Mouse (Mus musculus): ENCODE data around the gene Loxl4. TPM values are rescaled to one million over a fixed set of nuclear protein-coding genes. Genes with fewer than 3 reads are reported as not detected.

Gene Loxl4
- polyA plus RNA-seq, 1 experiment from 2014 or later: 0.29 TPM

GRCm38 (mm10) chr19:42628068-42628467, 15.5 kb upstream of the Loxl4 start:
- no peak overlapping the region for H3K27ac ChIP-seq (ENCODE audit: low read length)
- no peak overlapping the region for H3K4me3 ChIP-seq (ENCODE audit: low read length)
- no peak for ATAC-seq (replicated peaks; ENCODE audit: extremely low read depth, insufficient read depth, low FRiP score)
- H3K27me3 ChIP-seq (ENCODE audit: control insufficient read depth, insufficient read depth, low read length): no peaks in the 10 kb centered on the region; the same call in 1 of the 2 replicates
- 0 out of 2 replicates have a peak, but pooled peaks cover 2% of the 10 kb centered on the region for H3K4me1 ChIP-seq (ENCODE audit: control insufficient read depth, insufficient read depth, low read length)
- 74% methylated on average over 6 of the region's 6 CpGs for WGBS
- H3K36me3 ChIP-seq (ENCODE audit: control insufficient read depth, insufficient read depth): no peaks in the 10 kb centered on the region
- H3K9me3 ChIP-seq (replicated peaks; ENCODE audit: control insufficient read depth, low read length): no peaks in the 10 kb centered on the region
- H3K9ac ChIP-seq (ENCODE audit: low read length): no peak overlapping the region
- no peak overlapping the region for H3K4me2 ChIP-seq (ENCODE audit: low read depth, low read length)

- WGBS: 55% methylated on average over 7 of the region's 7 CpGs
- H3K4me1 ChIP-seq (ENCODE audit: control insufficient read depth, insufficient read depth, low read length): peaks cover 9% of the 10 kb centered on the region
- H3K4me2 ChIP-seq (ENCODE audit: low read depth, low read length): no peak overlapping the region
- ATAC-seq (replicated peaks; ENCODE audit: extremely low read depth, insufficient read depth, low FRiP score): no peak
- H3K4me3 ChIP-seq (ENCODE audit: low read length): no peak overlapping the region
- H3K27me3 ChIP-seq (ENCODE audit: control insufficient read depth, insufficient read depth, low read length): peaks cover 12% of the 10 kb centered on the region
- no peaks in the 10 kb centered on the region for H3K9me3 ChIP-seq (replicated peaks; ENCODE audit: control insufficient read depth, low read length)
- H3K9ac ChIP-seq (ENCODE audit: low read length): no peak overlapping the region
- H3K36me3 ChIP-seq (ENCODE audit: control insufficient read depth, insufficient read depth): no peaks in the 10 kb centered on the region
- H3K27ac ChIP-seq (ENCODE audit: low read length): no peak overlapping the region
These were observed 1.1 kb upstream of the Loxl4 start for GRCm38 (mm10) chr19:42613647-42614225.

GRCm38 (mm10) chr19:42613116-42613515, 503 bp upstream of the Loxl4 start:
- ATAC-seq (replicated peaks; ENCODE audit: extremely low read depth, insufficient read depth, low FRiP score): no peak
- no peaks in the 10 kb centered on the region for H3K36me3 ChIP-seq (ENCODE audit: control insufficient read depth, insufficient read depth)
- WGBS: 25% methylated on average over 7 of the region's 7 CpGs
- peaks cover 9% of the 10 kb centered on the region for H3K4me1 ChIP-seq (ENCODE audit: control insufficient read depth, insufficient read depth, low read length)
- no peak overlapping the region; the same call in 1 of the 2 replicates for H3K9ac ChIP-seq (ENCODE audit: low read length)
- H3K4me2 ChIP-seq (ENCODE audit: low read depth, low read length): peak overlapping the region; percentile 72
- H3K4me3 ChIP-seq (ENCODE audit: low read length): peak overlapping the region; percentile 48
- peaks cover 12% of the 10 kb centered on the region for H3K27me3 ChIP-seq (ENCODE audit: control insufficient read depth, insufficient read depth, low read length)
- no peaks in the 10 kb centered on the region for H3K9me3 ChIP-seq (replicated peaks; ENCODE audit: control insufficient read depth, low read length)
- H3K27ac ChIP-seq (ENCODE audit: low read length): no peak overlapping the region

- Histone ChIP-seq H3K4me1 (ENCODE audit: control insufficient read depth, insufficient read depth, low read length) (peaks cover 9% of the 10 kb centered on the region), H3K9me3 (replicated peaks; ENCODE audit: control insufficient read depth, low read length) (no peaks in the 10 kb centered on the region), H3K27me3 (ENCODE audit: control insufficient read depth, insufficient read depth, low read length) (peaks cover 12% of the 10 kb centered on the region), H3K9ac (ENCODE audit: low read length) (no peak overlapping the region), H3K4me2 (ENCODE audit: low read depth, low read length) (no peak overlapping the region), H3K27ac (ENCODE audit: low read length) (no peak overlapping the region), H3K4me3 (ENCODE audit: low read length) (no peak overlapping the region), H3K36me3 (ENCODE audit: control insufficient read depth, insufficient read depth) (no peaks in the 10 kb centered on the region)
- WGBS: 69% methylated on average over 4 of the region's 4 CpGs
- no peak for ATAC-seq (replicated peaks; ENCODE audit: extremely low read depth, insufficient read depth, low FRiP score)
These were observed 867 bp downstream of the Loxl4 start for GRCm38 (mm10) chr19:42611746-42612145.

- Histone ChIP-seq H3K27me3 (ENCODE audit: control insufficient read depth, insufficient read depth, low read length) (peaks cover 12% of the 10 kb centered on the region), H3K9me3 (replicated peaks; ENCODE audit: control insufficient read depth, low read length) (no peaks in the 10 kb centered on the region), H3K4me2 (ENCODE audit: low read depth, low read length) (no peak overlapping the region), H3K4me3 (ENCODE audit: low read length) (no peak overlapping the region), H3K4me1 (ENCODE audit: control insufficient read depth, insufficient read depth, low read length) (peaks cover 9% of the 10 kb centered on the region), H3K9ac (ENCODE audit: low read length) (no peak overlapping the region), H3K36me3 (ENCODE audit: control insufficient read depth, insufficient read depth) (no peaks in the 10 kb centered on the region), H3K27ac (ENCODE audit: low read length) (no peak overlapping the region)
- ATAC-seq (replicated peaks; ENCODE audit: extremely low read depth, insufficient read depth, low FRiP score): no peak
- WGBS: 86% methylated on average over 3 of the region's 3 CpGs
These were observed 2.9 kb downstream of the Loxl4 start for GRCm38 (mm10) chr19:42609716-42610115.

- H3K9ac ChIP-seq (ENCODE audit: low read length): no peak overlapping the region
- no peak for ATAC-seq (replicated peaks; ENCODE audit: extremely low read depth, insufficient read depth, low FRiP score)
- no peaks in the 10 kb centered on the region for H3K36me3 ChIP-seq (ENCODE audit: control insufficient read depth, insufficient read depth)
- no peaks in the 10 kb centered on the region for H3K9me3 ChIP-seq (replicated peaks; ENCODE audit: control insufficient read depth, low read length)
- no peak overlapping the region for H3K4me2 ChIP-seq (ENCODE audit: low read depth, low read length)
- H3K27me3 ChIP-seq (ENCODE audit: control insufficient read depth, insufficient read depth, low read length): peaks cover 8% of the 10 kb centered on the region
- 86% methylated on average over 5 of the region's 5 CpGs for WGBS
- no peak overlapping the region for H3K27ac ChIP-seq (ENCODE audit: low read length)
- H3K4me1 ChIP-seq (ENCODE audit: control insufficient read depth, insufficient read depth, low read length): peaks cover 1% of the 10 kb centered on the region; the same call in 1 of the 2 replicates
- no peak overlapping the region for H3K4me3 ChIP-seq (ENCODE audit: low read length)
These were observed 4.5 kb downstream of the Loxl4 start for GRCm38 (mm10) chr19:42608082-42608481.

GRCm38 (mm10) chr19:42602576-42602975, 10.0 kb downstream of the Loxl4 start:
- WGBS: 59% methylated on average over 8 of the region's 8 CpGs
- no peak for ATAC-seq (replicated peaks; ENCODE audit: extremely low read depth, insufficient read depth, low FRiP score)

GRCm38 (mm10) chr19:42602041-42602440, 10.6 kb downstream of the Loxl4 start:
- H3K9me3 ChIP-seq (replicated peaks; ENCODE audit: control insufficient read depth, low read length): no peaks in the 10 kb centered on the region
- no peak overlapping the region for H3K9ac ChIP-seq (ENCODE audit: low read length)
- 72% methylated on average over 8 of the region's 8 CpGs for WGBS
- no peaks in the 10 kb centered on the region for H3K27me3 ChIP-seq (ENCODE audit: control insufficient read depth, insufficient read depth, low read length)
- no peaks in the 10 kb centered on the region for H3K36me3 ChIP-seq (ENCODE audit: control insufficient read depth, insufficient read depth)
- H3K4me1 ChIP-seq (ENCODE audit: control insufficient read depth, insufficient read depth, low read length): no peaks in the 10 kb centered on the region
- H3K4me3 ChIP-seq (ENCODE audit: low read length): no peak overlapping the region
- no peak overlapping the region for H3K27ac ChIP-seq (ENCODE audit: low read length)
- no peak overlapping the region for H3K4me2 ChIP-seq (ENCODE audit: low read depth, low read length)
- no peak for ATAC-seq (replicated peaks; ENCODE audit: extremely low read depth, insufficient read depth, low FRiP score)

More at GRCm38 (mm10) chr19:42602576-42602975, 10.0 kb downstream of the Loxl4 start:
- Histone ChIP-seq H3K9ac (ENCODE audit: low read length) (no peak overlapping the region), H3K36me3 (ENCODE audit: control insufficient read depth, insufficient read depth) (no peaks in the 10 kb centered on the region), H3K4me2 (ENCODE audit: low read depth, low read length) (no peak overlapping the region), H3K4me1 (ENCODE audit: control insufficient read depth, insufficient read depth, low read length) (no peaks in the 10 kb centered on the region), H3K27ac (ENCODE audit: low read length) (no peak overlapping the region), H3K27me3 (ENCODE audit: control insufficient read depth, insufficient read depth, low read length) (no peaks in the 10 kb centered on the region), H3K4me3 (ENCODE audit: low read length) (no peak overlapping the region), H3K9me3 (replicated peaks; ENCODE audit: control insufficient read depth, low read length) (no peaks in the 10 kb centered on the region)

- Histone ChIP-seq H3K9me3 (replicated peaks; ENCODE audit: control insufficient read depth, low read length) (no peaks in the 10 kb centered on the region), H3K4me2 (ENCODE audit: low read depth, low read length) (no peak overlapping the region), H3K4me3 (ENCODE audit: low read length) (no peak overlapping the region), H3K9ac (ENCODE audit: low read length) (no peak overlapping the region), H3K27me3 (ENCODE audit: control insufficient read depth, insufficient read depth, low read length) (no peaks in the 10 kb centered on the region), H3K27ac (ENCODE audit: low read length) (no peak overlapping the region), H3K36me3 (ENCODE audit: control insufficient read depth, insufficient read depth) (no peaks in the 10 kb centered on the region), H3K4me1 (ENCODE audit: control insufficient read depth, insufficient read depth, low read length) (no peaks in the 10 kb centered on the region)
- ATAC-seq (replicated peaks; ENCODE audit: extremely low read depth, insufficient read depth, low FRiP score): no peak
- 90% methylated on average over 2 of the region's 2 CpGs for WGBS
These were observed 11.2 kb downstream of the Loxl4 start for GRCm38 (mm10) chr19:42601445-42601844.

Measured in heart, embryonic 16.5 days (tissue).